Mouse (Mus musculus) G1E-ER4 (cell line): ENCODE measurements around the gene Commd7. TPM values are rescaled to one million over a fixed set of nuclear protein-coding genes. Genes with fewer than 3 reads are reported as not detected.

Experiments
- GATA1 ChIP-seq: IDR thresholded peaks from one replicate; pipeline ENCODE4 v1.8.0; 2012; ENCODE audit warnings: low read length, inconsistent platforms
- polyA plus RNA-seq: library from polyadenylated mRNA; stranded (reverse); fragments of >175 nt; gene quantifications from 2 replicates; pipeline ENCODE4 v1.2.3, GENCODE M21; 2012

Gene Commd7
- polyA plus RNA-seq, 1 experiment, result 30.1 TPM

DNA sequence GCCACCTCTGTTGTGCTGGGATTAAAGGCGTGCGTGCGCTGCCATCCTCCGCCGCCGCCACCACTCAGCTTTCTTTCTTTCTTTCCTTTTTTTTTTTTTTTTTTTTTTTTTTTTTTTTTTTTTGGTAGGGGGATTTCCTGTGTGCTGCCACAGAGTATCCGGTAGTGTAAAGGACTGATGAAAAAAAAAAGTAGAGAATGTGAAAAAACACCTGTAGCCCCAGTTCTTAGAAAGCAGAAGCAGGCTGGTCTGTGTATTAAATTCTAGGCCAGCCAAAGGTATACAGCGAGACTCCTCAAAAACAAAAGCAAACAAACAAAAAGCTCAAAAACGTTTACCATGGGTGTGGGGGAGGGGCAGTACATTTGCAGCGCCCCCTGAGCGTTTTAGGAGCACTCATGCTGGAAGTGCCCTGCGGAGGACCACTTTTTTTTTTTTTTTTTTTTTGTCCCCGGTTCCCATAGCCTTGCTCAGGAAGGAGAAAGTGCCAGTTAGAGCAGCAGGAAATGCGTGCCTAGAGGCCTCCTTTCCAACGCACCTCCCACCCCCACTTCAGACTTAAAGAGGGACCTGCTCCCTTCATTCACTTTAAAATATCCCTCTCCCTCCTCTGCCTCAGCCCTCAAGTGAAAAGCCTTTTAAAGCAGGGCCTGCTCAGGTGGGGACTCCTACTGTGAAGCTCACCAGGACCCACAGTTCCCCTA lies 6.5 kb upstream of the Commd7 start:
- no peak for TF ChIP-seq GATA1

DNA sequence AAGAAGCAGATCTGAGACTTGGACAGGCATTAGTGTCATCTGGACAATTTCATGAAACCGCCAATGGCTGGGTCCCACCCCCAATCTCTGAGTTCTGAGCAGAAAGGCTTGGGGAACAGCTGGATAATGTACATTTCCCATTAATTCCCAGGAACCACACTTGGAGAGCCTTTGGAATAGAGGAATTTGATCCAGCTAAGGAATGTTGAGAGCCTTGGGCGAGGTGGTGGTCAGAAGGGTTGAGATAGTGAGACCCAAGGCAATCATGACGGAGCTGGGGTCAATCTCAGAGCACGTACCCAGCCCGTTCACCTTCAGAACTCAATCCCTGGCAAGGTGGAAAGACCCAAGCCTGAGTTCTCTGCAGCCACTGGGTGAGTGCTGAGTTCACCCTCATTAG lies 678 bp upstream of the Commd7 start:
- no peak for TF ChIP-seq GATA1

DNA sequence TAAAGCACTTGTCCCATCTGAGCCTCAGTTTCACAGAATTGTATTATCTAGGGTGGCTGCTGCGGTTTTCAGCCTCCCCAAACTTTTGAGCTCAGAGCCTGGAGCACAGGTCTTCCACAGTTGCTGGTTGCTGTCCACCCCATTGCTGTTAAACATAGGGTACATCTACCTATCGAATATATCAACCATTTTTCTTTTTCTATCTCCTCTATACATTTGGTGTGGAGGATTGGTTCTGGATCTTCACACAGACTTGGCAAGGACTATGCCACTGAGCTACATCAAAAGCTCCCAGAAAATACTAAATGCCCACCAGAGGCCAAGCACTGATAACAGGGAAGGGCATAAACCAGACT lies 268 bp upstream of the Commd7 start:
- TF ChIP-seq GATA1, result no peak

DNA sequence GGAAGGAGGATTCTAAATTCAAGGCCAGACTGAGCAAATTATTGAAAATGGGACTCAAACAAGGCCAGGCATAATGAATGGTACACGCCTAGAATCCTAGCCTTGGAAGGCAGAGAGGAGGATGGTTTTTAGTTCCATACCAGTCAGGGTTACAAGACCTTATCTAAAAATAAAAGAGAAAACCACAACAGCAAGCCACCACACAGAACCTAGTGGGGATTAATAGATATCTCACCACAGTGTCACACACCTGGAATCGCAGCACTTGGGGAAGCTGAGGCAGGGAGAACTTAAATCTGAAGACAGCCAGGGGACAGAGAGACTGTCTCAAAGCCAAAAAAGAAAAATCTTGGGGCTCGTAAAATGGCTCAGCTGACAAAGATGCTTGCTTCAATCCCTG lies 1.6 kb downstream of the Commd7 start:
- no peak for TF ChIP-seq GATA1

DNA sequence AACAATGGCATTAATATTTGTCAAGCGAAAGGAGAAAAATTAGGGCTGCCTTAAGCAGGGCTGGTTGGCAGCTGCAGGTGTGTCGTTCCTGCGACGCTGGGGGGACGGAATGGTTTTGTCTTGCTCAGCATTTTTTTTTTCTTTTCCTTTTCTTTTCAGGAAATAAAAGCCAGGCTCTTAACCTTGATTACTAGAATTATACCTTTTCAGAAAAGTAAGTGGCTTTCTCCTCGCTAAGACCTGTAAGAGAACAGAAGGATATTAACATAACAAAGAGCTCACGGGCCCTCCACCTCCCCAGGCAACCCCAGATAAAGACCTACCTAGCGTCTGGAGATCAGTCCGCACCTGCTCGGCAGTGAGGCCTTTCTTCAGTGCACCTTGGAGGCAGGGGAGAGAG lies 10.1 kb downstream of the Commd7 start:
- TF ChIP-seq GATA1, result no peak

DNA sequence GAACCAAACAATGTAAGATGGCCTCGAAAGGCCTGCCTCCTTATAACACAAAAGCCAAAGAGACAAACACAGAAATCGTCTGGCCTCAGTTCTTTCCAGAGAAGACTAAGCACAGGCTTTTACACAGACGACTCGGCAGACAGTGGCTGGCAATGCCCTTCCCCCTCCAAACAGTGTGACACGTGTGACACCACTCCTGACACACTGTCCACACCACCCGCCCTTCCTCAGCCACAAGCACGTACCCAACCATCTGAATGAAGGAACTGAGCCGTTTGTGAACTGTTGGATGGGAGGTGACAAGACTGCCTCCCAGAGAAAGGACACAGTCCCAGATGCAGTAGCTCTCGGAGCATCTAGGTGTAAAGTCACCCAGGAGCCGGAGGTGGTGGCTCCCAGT lies 13.7 kb downstream of the Commd7 start:
- TF ChIP-seq GATA1, result no peak

DNA sequence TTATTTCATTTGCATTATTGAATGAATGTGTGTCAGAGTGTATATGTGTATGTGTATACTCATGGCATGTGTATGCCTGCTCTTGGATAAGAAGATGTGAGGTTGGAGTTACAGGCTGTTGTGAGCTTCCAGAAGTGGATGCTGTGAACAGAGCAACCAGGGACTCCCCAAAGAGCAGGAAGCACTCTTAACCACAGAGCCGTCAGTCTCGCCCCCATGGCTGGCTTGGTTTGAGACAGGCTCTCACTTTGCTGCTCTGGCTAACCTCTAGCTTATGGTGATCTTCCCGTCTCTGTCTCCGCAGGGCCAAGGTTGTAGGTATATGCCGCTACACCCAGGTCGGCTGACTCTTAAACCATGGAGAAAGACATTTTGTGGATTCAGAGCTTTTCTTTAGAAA lies 14.1 kb downstream of the Commd7 start:
- TF ChIP-seq GATA1, result no peak

DNA sequence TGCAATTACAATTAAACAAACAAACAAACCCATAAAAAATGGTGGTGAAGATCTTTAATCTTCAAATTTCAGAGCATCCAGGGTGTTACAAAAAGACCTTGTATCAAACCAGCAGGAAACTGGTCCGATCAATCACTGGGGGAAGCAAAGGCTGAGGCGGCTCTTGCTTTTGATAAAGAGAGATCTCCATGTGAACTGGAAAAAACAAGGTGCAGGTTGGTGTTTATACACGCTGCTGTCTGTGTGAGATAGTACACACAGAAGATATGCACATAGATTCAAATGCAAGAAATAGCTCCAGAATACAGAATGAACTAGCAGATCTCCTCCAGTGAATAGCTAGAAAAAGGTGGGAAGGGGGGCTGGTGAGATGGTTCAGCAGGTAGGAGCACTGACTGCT lies 15.7 kb downstream of the Commd7 start:
- TF ChIP-seq GATA1, result no peak

DNA sequence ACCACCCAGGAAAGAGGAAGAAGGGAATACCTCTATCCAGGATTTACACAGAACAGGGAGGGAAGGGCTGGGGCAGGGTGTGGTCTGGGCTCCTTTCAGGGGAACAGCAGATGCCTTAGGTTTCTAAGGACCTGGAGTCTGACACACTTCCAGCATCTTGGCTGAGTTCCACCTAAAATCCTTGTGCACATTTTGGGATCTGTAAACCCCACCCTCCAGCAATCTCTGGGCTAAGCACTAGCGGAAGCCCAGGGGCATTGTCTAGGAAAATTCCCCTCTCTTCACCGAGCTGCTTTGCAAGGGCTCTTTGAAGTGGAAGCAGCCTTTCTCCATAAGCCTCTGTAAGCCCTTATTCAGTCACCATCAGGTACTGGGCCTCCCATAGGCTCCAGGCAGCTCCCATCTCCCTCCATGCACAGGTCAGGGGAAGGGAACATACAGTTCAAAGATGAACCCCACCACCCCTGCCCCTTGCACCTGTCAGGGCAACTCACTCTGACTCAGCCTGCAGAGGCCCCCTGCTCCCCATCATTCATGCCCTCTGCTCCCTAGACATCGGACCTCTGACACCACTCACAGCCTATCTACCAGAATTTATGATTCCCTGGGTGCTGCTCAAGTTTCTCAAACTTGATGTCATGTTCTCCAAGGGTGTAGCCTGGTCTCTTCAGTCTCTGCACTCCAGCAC lies 19.8 kb downstream of the Commd7 start:
- no peak for TF ChIP-seq GATA1

DNA sequence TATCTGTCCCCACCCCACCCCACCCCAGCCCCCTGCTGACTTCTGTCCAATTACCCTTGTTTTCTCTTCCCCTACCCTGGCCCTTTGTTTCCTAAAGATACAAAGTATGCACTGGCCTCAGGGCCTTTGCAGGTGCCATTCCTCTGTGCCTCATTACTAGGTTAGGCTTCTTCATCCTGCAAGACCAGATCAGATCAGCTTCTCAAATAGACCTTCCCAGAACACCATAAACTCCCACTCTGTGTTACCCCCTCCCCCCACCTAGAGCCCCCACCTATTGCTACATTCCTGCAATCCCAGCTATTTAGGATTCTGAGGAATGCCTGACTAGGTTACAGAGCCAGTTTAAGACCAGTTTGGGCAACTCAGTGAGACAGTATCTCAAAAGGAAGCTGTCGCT lies 20.8 kb downstream of the Commd7 start:
- TF ChIP-seq GATA1, result no peak

DNA sequence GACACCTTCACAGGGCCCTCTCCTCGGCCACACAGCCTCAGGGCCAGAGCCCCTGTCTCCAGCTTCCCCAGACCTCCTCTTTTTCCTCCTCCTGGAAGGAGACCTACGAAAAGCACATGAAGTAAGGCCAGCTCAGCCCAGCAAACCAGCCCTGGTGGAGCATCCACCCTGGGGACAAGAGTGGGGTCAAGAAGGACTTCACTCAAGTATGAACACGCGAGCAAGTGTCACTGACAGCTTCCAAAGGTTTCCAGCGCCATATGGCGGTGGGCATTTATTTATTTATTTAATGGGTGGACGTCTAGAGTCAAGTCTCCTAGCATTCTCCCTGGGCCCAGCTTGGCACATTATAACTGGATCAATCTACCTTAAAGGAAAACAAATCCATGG lies 21.3 kb downstream of the Commd7 start:
- TF ChIP-seq GATA1, result no peak

DNA sequence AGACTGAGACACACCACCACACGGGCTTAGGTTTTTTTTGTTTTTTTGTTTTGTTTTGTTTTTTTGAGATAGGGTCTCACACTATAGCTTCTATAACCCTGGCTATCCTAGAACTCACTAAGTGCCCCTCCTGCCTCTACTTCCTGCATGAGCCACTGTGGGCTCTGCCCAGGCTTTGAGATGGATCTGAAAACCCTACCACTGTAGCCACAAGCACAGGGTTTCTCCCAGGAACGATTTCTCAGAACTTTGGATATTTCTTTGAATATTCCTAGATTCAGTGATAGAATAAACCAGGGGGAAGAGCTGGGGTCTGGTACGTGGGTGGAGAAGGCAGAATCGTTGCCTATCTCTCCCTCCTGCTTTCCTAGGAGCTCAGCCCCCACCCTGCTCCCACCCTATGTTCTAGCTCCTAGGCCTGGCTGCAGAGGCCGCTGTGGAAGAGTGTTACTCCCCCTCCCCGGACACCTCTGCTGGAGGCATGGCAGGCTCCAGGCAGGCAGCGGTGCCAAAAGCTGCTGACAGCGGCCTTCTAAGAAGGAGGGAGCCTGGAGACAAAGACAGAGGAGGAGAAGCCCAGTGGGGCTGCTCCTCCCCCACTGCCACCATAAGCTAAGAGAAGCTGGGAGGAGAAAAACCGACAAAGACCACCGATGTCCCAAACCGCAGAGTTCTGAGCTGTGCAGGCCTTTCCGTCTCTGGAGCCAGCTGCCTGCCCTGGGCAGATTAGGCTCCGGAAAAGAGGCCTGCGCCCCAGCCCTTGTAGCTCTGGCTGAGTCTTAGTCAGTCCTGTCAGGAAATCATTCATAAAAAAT lies 21.9 kb downstream of the Commd7 start:
- TF ChIP-seq GATA1, result no peak

DNA sequence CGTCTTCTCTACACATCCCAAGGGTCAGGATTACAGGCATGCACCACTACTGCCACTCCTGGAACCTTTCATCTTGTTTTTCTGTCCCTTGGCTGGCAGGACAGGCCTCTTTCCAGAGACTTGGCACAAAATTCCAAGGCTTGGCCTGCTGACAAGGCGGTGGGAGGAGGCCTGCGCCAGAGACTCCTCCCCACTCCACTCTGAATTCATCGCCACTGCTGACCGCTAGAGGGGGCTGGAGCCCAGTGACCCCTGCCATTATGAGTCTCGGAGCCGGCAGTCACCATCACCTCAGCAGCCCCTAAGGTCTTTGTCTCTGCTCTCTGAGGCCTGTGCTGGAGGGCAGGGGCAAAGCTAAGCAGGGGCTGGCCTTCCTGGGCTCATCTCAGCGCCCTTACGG lies 23.0 kb downstream of the Commd7 start:
- no peak for TF ChIP-seq GATA1

DNA sequence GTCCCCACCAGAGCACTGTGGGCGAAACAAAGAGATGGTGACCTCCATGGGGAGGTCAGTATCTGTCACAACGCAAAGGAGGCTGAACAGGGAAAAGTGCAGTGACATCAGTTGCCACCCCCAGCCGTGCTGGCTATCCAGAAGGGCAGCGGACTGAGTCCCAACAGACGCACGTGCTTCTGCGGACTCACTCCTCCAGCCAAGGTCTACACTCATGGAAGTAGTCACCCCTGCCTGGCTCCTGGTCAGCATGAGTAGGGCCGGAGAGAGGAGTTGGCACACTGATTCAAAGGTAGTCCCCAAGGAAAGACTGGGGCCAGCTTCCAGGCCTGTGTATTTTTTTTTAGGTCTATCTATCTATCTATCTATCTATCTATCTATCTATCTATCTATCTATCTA lies 23.5 kb downstream of the Commd7 start:
- TF ChIP-seq GATA1, result no peak

DNA sequence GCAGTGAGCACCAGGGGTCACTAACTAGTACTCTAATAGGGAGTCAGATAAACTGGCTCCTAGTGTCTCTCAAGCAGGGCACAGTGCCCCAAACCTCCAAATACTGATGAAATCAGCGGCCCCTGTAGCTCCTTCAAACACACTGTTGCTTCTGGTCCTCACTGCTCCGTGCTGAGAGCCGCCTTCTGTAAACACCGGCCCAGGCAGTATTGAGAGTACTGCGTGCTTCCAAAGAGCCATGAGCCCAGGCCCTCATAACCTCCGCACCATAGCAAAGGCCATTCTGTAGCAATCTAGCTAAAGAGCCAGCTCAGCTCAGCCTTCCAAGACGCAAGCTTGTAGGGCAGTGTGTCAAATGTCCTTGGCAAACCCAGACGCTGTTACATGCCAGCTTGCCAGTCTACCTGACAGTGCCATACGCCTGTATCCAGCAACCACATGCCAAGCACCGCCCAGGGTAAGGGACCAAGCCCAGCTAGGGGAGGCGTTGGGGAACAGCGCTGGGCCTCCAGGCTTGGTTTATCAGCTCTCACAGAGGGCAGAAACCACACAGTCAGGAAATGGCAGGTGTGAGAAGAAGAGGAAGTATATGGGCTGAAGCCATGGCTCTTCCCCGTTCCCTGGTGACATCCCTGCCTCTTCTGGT lies 24.6 kb downstream of the Commd7 start:
- TF ChIP-seq GATA1, result no peak

DNA sequence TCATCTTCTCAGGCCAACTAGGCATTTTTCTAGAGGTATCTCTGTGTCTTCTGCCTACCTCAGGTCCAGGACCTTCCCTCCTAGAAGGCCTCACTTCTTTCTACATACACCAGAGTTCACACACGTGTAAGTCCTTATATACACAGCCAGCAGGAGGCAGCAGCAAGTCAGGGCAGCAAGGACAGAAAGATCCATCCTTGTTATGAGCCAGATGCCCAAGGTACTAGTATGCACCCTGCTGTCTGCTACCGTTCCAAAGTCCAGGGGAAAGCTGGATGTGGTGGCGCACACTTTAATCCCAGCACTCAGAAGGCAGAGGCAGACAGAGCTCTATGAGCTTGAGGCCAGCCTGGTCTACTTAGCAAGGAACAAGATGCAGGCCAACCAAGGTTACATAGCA lies 26.2 kb downstream of the Commd7 start:
- no peak for TF ChIP-seq GATA1
